Mouse (Mus musculus) right cerebral cortex, adult 2 months (tissue): Measurements from ENCODE around the gene Ifna4.
"Not testable (repeated sequence)": the region's sequence is repeated elsewhere in the genome, so short reads cannot be mapped to it uniquely, and the experiment has no call there.

Source experiments
- DNase-seq, 2 experiments: peaks; one replicate each; pipeline ENCODE4 v3.0.0; 2021 to 2022; ENCODE audit warnings: low spot score in 2 of 2

The Ifna4 gene

DNA sequence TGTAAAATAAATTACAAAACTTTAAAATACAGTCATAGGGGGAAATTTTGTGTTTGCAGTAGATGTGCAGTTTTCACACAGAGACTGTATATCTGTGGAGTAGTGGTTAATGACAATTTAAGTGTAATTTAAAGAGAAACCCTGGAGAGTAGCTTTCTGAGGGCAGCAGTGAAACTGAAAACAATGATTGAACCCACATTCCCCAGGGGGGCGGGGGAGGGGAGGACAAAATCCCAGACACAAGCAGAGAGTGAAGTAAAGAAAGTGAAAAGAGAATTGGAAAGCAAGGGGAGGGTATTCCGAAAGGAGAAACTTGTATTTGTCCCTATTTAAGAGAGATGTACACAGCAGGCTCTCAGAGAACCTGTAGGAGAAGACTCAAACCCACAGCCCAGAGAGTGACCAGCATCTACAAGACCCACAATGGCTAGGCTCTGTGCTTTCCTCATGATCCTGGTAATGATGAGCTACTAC lies at the start of gene Ifna4:
TSS of gene Ifna4 (plus strand) at position 424 of the 474 bp plus-strand sequence.
- DNase-seq: no peak

GRCm38 (mm10) chr4:88793936-88794675 lies 47.6 kb upstream of the Ifna4 start, which contains the start of gene Gm13275:
TSS of gene Gm13275 (plus strand) at chr4:88794487.
- DNase-seq: peak; percentile 55 to 66

GRCm38 (mm10) chr4:88797097-88797496 lies 44.6 kb upstream of the Ifna4 start, which contains the start of gene Gm13279:
TSS of gene Gm13279 (plus strand) at chr4:88797397.
- DNase-seq: not testable (repeated sequence)

GRCm38 (mm10) chr4:88799365-88799764 lies 42.3 kb upstream of the Ifna4 start, which contains the start of gene Gm13285:
TSS of gene Gm13285 (plus strand) at chr4:88799665.
- not testable (repeated sequence) for DNase-seq

DNA sequence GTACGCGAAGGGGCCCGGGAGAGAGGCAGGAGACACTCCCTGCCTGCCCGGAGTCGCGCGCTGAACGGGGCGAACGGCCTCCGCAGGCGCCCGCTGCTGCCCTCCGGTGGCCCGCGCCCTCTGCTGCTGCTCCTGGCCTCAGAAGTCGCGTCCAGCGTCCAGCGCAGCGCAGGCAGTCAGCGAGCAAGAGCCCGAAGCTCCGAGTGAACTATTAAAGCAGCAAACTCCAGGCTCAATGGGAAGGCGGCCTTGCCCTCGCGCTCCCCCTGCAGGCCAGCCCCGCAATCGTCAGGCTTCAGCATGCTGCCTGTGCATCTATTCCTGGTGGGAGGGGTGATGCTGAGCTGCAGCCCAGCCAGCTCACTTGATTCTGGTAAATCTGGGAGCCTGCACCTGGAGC lies 38.7 kb upstream of the Ifna4 start, which contains the start of gene Gm13287:
TSS of gene Gm13287 (plus strand) at position 301 of the 400 bp plus-strand sequence.
- DNase-seq: not testable (repeated sequence)

- DNase-seq: not testable (repeated sequence)
Observed at GRCm38 (mm10) chr4:88805231-88805630, 36.4 kb upstream of the Ifna4 start, which contains the start of gene Gm13288. TSS of gene Gm13288 (plus strand) at chr4:88805531.

DNA sequence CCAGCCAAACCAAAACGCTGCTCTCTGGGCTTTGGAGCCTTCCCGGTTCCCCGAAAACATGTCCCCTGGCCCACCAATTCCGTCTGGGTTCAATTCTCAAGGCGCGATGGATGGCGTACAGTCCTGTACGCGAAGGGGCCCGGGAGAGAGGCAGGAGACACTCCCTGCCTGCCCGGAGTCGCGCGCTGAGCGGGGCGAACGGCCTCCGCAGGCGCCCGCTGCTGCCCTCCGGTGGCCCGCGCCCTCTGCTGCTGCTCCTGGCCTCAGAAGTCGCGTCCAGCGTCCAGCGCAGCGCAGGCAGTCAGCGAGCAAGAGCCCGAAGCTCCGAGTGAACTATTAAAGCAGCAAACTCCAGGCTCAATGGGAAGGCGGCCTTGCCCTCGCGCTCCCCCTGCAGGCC lies 35.9 kb upstream of the Ifna4 start:
- DNase-seq: not testable (repeated sequence)

GRCm38 (mm10) chr4:88815928-88816327 lies 25.7 kb upstream of the Ifna4 start, which contains the start of gene Ifna7:
TSS of gene Ifna7 (plus strand) at chr4:88816228.
- no peak for DNase-seq

- DNase-seq: no peak
Observed at GRCm38 (mm10) chr4:88819659-88820058, 22.0 kb upstream of the Ifna4 start, which contains the start of gene Ifna11. TSS of gene Ifna11 (plus strand) at chr4:88819959.

GRCm38 (mm10) chr4:88822995-88823394 lies 18.7 kb upstream of the Ifna4 start:
- peak; percentile 18 to 26 for DNase-seq

DNA sequence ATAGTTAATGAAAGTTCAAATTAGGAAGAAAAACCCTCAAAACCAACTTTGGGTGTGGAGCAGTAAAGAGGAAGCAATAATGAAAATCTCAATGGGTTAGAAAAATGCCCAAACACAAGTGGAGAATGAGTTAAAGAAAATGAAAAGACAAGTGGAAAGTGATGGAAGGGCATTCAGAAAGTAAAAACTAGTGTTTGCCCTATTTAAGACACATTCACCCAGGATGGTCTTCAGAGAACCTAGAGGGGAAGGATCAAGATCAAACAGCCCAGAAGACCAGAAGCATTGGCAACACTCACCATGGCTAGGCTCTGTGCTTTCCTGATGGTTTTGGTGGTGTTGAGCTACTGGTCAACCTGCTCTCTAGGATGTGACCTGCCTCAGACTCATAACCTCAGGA lies 14.5 kb upstream of the Ifna4 start, which contains the start of gene Ifna6:
TSS of gene Ifna6 (plus strand) at position 301 of the 400 bp plus-strand sequence.
- not testable (repeated sequence) for DNase-seq

DNA sequence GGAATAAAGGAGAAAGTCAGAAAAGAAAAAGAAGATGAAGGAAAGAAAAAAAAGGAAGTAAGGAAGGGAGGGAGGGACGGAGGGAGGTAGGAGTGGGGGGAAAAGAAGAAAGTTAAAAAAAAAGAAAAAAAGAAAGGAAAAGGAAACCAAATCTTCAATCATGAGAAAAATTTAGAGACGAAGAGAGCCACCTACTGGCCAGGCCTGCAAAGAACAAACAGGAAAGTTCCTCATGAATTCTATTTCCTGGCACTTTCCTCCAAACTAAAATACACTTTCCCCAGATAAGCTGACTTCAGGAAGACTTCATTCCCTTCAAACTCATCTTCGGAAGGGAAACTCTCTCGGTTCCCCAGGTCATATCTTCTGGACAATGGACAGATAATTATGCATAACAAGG lies 11.1 kb upstream of the Ifna4 start:
- DNase-seq: peak; percentile 48 to 66

- not testable (repeated sequence) for DNase-seq
Observed at GRCm38 (mm10) chr4:88835225-88835624, 6.4 kb upstream of the Ifna4 start, which contains the start of gene Ifna5. TSS of gene Ifna5 (plus strand) at chr4:88835525.

DNA sequence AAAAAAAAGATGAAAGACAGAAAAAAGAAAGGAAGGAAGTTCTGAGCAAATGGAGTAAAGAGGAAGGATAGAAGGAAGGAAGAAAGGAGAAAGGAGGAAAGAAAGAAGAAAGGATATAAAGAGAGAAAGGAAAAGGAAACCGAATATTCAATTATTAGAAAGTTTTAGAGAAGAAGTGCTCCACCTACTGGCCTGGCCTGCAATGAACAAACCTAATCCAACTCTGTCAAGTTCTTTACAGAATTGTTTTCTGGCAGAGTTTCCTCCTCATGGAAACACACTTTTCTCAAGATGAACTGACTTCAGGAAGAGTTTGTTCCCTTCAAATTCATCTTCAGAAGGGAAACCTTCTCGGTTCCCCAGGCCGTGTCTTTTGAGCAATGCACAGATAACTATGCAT lies 2.8 kb upstream of the Ifna4 start:
- DNase-seq: peak; percentile 6 to 9

GRCm38 (mm10) chr4:88840058-88840457 lies 1.6 kb upstream of the Ifna4 start:
- no peak for DNase-seq

DNA sequence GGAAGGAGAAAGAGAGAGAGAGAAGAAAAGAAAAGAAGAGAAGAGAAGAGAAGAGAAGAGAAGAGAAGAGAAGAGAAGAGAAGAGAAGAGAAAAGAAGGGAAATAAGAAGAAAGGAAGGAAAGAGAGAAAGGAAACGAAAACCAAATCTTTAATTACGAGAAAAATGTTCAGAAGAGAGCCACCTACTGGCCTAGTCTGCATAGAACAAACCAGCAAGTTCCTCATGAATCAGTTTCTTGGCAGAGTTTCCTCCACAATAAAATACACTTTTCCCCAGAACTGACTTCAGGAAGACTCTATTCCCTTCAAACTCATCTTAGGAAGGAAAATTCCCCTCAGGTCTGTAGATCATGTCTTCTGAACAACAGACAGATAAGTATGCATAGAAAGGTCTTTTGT lies 3.7 kb downstream of the Ifna4 start:
- DNase-seq: no peak

- no peak for DNase-seq
Observed at GRCm38 (mm10) chr4:88849698-88850097, 8.0 kb downstream of the Ifna4 start, which contains the start of gene Ifna1. TSS of gene Ifna1 (plus strand) at chr4:88850087.

DNA sequence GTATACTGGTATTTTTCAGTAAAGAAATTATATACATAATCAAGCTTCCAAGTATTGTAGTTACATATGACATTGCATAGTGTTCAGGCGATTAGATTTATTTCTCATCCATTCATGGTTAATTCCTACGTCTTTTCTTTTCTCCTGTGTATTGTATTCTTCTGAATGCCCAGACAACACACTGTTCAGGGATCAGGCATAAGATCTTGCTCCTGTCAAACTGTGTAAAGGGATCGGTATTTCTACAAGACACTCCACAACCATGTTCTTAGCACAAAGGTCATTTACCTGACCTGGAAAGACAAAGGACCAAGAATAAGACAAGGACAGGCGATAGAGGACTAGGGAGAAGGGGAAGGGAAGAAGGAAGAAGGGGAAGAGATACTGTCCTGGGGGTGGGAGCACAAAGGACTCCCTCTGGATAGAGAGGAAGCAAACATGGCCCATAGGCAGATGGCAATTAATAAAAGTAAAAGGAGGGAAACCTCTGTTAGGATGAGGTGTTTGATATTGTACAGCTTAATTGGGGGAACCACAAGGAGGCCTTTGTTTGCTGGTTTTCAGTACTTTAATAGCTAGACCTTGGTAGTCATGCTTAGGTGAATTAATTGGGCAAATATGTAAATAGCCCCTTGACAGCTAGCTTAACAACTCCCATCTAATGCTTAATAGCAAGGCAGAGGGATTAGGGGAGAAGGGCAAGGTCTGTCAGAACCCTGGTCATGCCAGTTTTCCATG lies 9.5 kb downstream of the Ifna4 start:
- DNase-seq: no peak

- no peak for DNase-seq
Observed at GRCm38 (mm10) chr4:88859214-88859613, 17.6 kb downstream of the Ifna4 start.

DNA sequence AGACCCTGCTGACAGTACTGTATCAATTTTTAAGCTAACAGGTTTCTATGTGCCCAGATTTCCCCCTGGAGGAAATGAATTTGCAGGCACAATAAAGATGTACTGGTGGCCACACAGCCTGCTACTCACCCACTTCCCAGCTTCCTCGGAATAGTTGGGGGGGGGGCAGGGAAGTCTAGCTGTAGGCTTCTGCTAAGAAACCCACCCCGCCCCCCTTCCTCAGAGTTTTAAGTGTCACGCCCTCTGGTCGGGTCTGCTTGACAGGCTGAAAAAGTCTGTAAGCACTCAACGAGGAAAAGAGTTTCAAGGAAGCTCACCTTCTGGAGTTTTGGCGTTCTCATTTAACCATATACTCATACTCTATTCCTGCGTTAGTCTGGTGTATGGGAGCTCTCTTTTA lies 21.6 kb downstream of the Ifna4 start:
- no peak for DNase-seq

DNA sequence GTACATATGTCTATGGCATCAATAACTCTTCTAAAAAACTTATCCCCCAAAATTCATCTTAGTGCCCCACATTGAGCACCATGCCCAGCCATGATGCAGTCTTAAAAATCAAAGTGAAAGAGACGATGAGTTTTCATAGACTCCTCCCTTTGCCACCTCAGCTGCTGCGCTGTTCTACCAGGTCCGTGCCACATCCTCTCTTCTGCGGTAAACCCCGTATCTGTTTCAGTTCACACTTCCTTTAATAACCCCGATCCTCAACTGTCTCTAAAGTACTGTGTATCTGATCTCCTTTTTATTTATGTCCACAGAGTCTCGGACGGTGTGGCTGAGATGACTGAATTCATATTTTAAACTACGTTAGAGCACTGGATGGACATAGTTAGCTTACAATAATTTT lies 22.9 kb downstream of the Ifna4 start:
- DNase-seq: no peak

DNA sequence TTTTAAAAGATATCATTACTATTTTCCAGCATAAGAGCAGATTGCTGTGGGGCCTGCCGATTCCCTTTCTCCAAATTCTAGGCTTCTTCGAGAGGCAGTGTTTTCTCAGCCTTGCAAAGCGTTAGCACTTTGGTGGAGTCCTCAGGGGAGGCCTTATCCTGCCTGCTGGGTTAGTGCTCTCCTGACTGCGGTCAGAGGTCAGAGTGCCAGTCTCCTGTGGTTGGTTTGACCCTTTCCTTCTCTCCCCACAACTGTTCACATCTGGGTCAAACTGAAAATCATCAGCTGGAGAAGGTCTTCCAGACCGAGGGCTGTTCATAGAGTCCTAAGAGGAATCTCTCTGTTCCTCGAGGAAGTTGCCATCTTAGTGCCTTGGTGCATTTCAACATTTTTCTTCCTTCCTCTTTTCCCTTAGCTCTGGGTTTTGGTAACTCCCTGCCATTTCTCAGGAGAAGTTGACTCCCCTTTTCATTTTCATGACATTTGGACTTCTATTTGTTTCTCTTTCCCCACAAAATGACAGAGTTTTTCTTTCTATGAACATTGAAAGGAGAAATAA lies 23.4 kb downstream of the Ifna4 start:
- no peak for DNase-seq
